Mouse (Mus musculus) liver, embryonic 16.5 days (tissue): Measurements from ENCODE around the gene Col6a3. TPM values are rescaled to one million over a fixed set of nuclear protein-coding genes. Genes with fewer than 3 reads are reported as not detected.

Experiments used
- ATAC-seq: fragments of 200-750 bp; cut with Nextera tagmentation; 2 replicates; pipeline ENCODE4 v1.8.0; 2017; ENCODE audit warnings: low read depth, mild to moderate bottlenecking, moderate number of reproducible peaks, moderate library complexity
- H3K27ac ChIP-seq: fragments of 300-500 bp; sonication (generic); 2 replicates; pipeline ENCODE4 v1.5.1; 2014; ENCODE audit warnings: mild to moderate bottlenecking, low read length
- H3K27me3 ChIP-seq: fragments of 300-500 bp; sonication (generic); 2 replicates; pipeline ENCODE4 v1.6.1; 2014; ENCODE audit warnings: low read depth, low read length, mixed read lengths; ENCODE audit not compliant: control insufficient read depth, insufficient read depth
- H3K36me3 ChIP-seq: fragments of 300-500 bp; sonication (generic); 2 replicates; pipeline ENCODE4 v1.6.1; 2014; ENCODE audit warnings: mild to moderate bottlenecking; ENCODE audit not compliant: control insufficient read depth, insufficient read depth
- H3K4me1 ChIP-seq: fragments of 300-500 bp; sonication (generic); 2 replicates; pipeline ENCODE4 v1.6.1; 2014; ENCODE audit warnings: low read depth, low read length, mixed read lengths; ENCODE audit not compliant: control insufficient read depth
- H3K4me2 ChIP-seq: fragments of 300-500 bp; sonication (generic); 2 replicates; pipeline ENCODE4 v1.6.1; 2014; ENCODE audit warnings: low read depth, low read length, mixed read lengths
- H3K4me3 ChIP-seq: fragments of 300-500 bp; sonication (generic); 2 replicates; pipeline ENCODE4 v1.5.1; 2014; ENCODE audit warnings: low read depth, mild to moderate bottlenecking, low read length
- H3K9ac ChIP-seq: fragments of 300-500 bp; sonication (generic); 2 replicates; pipeline ENCODE4 v1.6.1; 2014; ENCODE audit warnings: low read depth, low read length
- H3K9me3 ChIP-seq: fragments of 300-500 bp; sonication (generic); replicated peaks from 2 replicates; pipeline ENCODE4 v1.6.1; 2016; ENCODE audit warnings: low read length; ENCODE audit not compliant: control insufficient read depth
- WGBS: fragments of 180-500 bp; shearing (Covaris S2); extraction: QIAGEN DNeasy Blood & Tissue Kit; methylation state at CpG from one replicate; pipeline ENCODE4 v1.1.7; 2014; ENCODE audit not compliant: insufficient replicate concordance; 5-methylcytosine and 5-hydroxymethylcytosine counted together
- polyA plus RNA-seq: library from polyadenylated mRNA; unstranded; fragments of >200 nt; fragmentation: Nextera tagmentation; extraction: Ambion mirVana; gene quantifications from 2 replicates; pipeline ENCODE4 v1.2.1, GENCODE M21; 2015

Gene Col6a3
- polyA plus RNA-seq = 4.0 and 6.8 TPM in 2 replicates

DNA sequence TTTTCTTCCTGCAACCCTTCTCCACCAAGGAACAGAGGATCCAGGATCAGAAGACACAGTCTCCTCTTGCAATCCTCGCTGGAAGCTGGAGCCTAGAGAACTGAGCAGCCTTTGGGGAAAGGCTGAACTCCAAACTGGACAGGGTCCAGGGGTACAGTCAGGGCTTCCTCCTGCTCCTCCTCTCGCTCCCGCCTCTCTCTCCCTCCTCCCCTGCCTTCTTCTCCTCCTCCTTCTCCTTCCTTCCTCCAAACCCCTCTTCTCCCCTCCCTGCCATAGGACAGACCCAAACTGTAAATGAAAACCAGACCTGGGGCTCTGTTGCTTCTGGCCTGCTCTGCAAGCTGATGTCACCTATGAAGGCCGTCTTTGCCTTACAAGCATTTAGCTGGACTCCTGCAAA lies at the start of gene Col6a3:
Gene Col6a3 (minus strand): TSS at position 136 of the 400 bp plus-strand sequence.
- Histone ChIP-seq H3K27ac (no peak within 1 kb of the TSS), H3K27me3 (no peaks in the 10 kb centered on the region), H3K36me3 (no peaks in the 10 kb centered on the region), H3K4me1 (no peaks in the 10 kb centered on the region), H3K9ac (no peak within 1 kb of the TSS), H3K9me3 (no peaks in the 10 kb centered on the region), H3K4me3 (peak within 1 kb of the TSS; percentile 20; the same call in 1 of the 2 replicates), H3K4me2 (no peak within 1 kb of the TSS)
- WGBS = 30% methylated on average over 4 of the region's 4 CpGs
- ATAC-seq = no peak

DNA sequence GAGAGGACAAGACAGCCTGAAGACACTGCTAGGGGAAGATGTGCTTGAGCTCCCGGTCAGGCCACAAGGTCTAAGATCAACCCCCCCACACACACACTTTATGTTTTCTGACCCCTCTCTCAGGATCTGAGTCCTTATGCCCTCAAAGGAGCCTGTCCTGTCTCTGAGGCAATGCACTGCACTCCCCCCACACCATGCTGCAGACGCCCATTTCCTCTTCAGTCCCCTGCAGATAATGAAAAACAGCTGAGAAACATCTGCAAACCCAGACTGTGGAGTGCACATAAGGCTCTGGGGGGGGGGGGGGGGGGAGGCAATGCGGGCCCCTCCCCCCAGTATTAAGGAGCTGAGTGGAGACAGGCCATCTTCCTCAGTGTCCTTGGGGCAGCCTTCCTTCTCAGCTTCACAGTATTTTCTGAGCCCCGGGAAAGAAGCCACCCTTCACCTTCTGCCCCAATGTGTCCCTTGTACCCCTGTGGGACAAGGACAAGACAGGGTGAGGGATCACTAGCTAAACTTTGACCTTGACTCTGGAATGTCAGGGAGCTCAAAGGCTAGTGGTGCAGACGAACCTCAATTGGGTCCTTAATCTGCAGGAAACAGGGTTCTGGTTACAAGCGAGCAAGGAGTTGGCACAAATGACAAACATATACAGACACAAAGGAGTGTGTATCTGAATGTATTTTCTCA lies 42.1 kb upstream of the Col6a3 start:
- ATAC-seq = no peak
- H3K4me3 ChIP-seq = no peak overlapping the region
- no peaks in the 10 kb centered on the region for H3K4me1 ChIP-seq
- WGBS = 30% methylated on average over 6 of the region's 6 CpGs
- H3K36me3 ChIP-seq = no peaks in the 10 kb centered on the region
- H3K27me3 ChIP-seq = no peaks in the 10 kb centered on the region
- no peak overlapping the region for H3K4me2 ChIP-seq
- no peaks in the 10 kb centered on the region for H3K9me3 ChIP-seq
- H3K9ac ChIP-seq = no peak overlapping the region
- no peak overlapping the region for H3K27ac ChIP-seq

DNA sequence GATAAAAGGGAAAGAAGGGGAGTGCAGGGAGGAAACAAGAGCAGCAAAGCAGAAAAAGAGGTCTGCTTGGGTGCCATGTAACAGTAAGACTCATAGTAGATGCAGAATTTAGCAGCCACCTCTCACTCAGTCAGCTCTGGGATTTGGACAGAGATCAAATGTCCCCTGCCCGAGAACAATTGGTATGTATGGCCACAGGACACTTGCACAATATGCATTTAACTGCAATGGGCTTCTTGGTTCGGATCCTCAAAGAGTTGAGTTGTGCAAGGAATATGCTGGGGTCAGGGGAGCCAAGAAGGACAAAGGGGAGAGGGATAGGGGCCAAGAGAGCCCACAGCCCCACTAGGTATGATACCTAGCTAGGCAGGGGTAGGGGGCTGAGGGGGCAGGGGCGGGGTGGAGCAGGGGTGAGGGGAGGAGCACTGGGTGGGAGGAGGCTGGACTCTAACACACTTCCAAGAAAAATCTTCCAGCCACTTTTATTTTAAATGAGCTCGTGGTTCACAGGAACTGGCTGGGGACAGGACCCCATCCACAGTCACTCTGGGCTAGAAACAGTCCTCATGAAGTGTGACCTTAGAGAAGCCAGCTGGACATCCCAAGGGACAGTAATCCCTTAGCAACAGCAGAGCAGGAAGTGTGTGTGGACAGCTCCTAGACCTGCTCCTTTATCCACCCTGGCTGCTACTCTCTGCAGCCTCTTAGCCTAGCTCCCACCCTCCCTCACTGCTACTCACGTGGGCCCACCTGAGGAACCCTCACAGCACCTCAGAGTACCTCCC lies 32.9 kb upstream of the Col6a3 start:
- Histone ChIP-seq H3K9ac (no peak overlapping the region), H3K4me1 (no peaks in the 10 kb centered on the region), H3K27ac (no peak overlapping the region), H3K4me2 (no peak overlapping the region), H3K36me3 (no peaks in the 10 kb centered on the region), H3K9me3 (no peaks in the 10 kb centered on the region), H3K27me3 (no peaks in the 10 kb centered on the region), H3K4me3 (no peak overlapping the region)
- WGBS = 40% methylated on average over 5 of the region's 5 CpGs
- ATAC-seq = no peak

DNA sequence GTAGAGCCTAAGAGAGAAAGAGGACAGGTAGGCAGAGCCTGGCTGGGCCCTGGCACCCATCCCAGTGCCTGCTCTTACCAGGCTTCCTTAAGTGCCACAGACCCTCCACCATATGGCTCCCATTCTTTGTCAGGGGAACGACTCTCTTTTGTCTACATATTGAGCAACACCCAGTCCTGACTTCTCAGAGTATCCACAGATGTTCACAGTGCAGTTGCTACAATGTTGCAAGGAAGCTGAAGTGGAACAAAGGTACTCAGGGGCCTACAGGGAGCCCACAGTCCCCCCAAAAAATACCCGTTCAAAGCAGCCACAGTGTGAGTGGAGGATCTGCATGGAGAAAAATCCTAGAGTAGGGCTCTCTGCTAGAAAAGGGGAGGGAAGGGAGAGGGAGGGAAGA lies 32.2 kb upstream of the Col6a3 start:
- Histone ChIP-seq H3K9ac (no peak overlapping the region), H3K36me3 (no peaks in the 10 kb centered on the region), H3K27me3 (no peaks in the 10 kb centered on the region), H3K4me2 (no peak overlapping the region), H3K4me3 (no peak overlapping the region), H3K9me3 (no peaks in the 10 kb centered on the region), H3K27ac (no peak overlapping the region), H3K4me1 (no peaks in the 10 kb centered on the region)
- no peak for ATAC-seq
- WGBS = 24% methylated on average over 2 of the region's 2 CpGs

DNA sequence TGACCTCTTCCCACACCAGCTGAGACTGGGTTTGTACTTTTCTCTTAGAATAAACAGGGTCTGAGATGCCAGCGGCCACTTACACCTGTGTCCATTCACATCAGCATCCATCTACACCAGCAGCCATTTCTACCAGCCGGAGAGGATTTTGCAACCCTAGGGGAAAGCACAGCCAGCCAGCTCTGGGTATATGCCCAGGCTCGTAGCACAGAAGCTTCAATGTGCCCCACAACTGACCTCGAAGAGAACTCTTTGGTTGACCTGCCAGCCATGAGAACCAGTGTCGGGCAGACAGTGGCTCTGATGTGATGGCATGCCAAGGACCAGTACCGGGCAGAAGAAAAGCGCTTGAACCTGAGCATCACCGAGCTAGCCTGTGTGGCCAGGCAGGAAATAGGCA lies 31.6 kb upstream of the Col6a3 start:
- WGBS = 58% methylated on average over 8 of the region's 8 CpGs
- Histone ChIP-seq H3K36me3 (no peaks in the 10 kb centered on the region), H3K4me1 (no peaks in the 10 kb centered on the region), H3K27ac (no peak overlapping the region), H3K9ac (no peak overlapping the region), H3K27me3 (no peaks in the 10 kb centered on the region), H3K4me3 (no peak overlapping the region), H3K9me3 (no peaks in the 10 kb centered on the region), H3K4me2 (no peak overlapping the region)
- ATAC-seq = no peak

DNA sequence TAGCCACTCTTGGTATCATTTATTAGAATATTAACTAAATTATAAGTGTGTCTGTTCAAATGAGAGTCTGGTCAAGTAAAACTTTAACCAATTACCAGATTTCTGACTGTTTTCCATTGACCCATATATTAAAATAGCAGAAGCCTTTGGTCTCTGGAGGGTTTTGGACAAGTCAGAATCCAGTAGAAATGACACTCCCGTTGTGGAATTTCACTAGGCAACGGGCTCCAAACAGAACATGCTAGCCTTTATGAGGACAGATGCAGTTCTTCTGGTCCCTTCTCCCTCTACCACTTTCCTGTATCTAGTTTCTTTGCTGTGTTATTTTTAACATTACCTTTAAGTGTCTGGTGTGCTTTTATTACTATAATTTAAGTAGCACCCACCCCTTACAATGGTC lies 26.8 kb upstream of the Col6a3 start:
- 58% methylated on average over 2 of the region's 2 CpGs for WGBS
- Histone ChIP-seq H3K9ac (no peak overlapping the region), H3K4me2 (no peak overlapping the region), H3K4me3 (no peak overlapping the region), H3K27ac (no peak overlapping the region), H3K4me1 (no peaks in the 10 kb centered on the region), H3K9me3 (no peaks in the 10 kb centered on the region), H3K36me3 (no peaks in the 10 kb centered on the region), H3K27me3 (no peaks in the 10 kb centered on the region)
- no peak for ATAC-seq

DNA sequence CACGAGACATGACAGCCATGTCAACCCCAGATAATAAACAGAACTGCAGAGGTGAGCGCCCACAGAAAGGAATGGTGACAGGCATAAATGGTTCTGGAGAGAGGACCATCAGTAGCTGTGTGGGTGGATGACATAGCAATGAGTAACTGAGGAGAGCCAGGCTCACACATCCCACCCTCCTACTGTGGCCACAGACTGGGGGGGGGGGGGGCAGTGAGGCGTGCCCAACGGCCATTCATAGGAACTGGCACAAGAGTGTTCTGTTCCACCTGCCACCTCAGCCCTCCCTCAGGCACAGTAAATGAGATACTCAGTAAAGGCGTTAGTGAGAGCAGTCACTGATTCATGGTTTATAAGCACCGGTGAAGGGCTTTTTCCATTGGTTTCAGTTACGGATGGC lies 23.0 kb upstream of the Col6a3 start:
- Histone ChIP-seq H3K27me3 (no peaks in the 10 kb centered on the region), H3K4me2 (no peak overlapping the region), H3K4me1 (no peaks in the 10 kb centered on the region), H3K27ac (no peak overlapping the region), H3K4me3 (no peak overlapping the region), H3K9ac (no peak overlapping the region), H3K9me3 (no peaks in the 10 kb centered on the region), H3K36me3 (no peaks in the 10 kb centered on the region)
- no peak for ATAC-seq
- WGBS = 65% methylated on average over 7 of the region's 7 CpGs

DNA sequence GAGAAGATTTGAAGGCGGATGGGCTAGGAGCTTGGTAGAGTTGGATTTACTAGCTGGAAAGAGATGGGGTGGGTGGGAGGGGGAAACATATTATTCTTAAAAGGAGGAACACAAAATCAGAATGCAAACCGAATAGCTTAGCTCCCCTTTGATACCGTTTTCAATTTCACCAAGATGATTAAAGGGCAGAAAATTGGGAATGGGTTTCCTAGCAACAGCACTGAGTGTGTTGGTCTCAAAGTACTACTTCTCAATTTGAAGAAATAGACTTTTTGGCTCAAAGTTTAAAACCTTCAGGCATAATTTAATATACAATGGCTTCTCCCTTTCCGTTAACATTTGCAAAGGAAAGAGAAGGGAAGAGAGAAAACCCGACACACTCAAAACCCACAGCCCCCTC lies 12.1 kb upstream of the Col6a3 start:
- H3K4me2 ChIP-seq = no peak overlapping the region
- H3K9me3 ChIP-seq = no peaks in the 10 kb centered on the region
- no peak overlapping the region for H3K4me3 ChIP-seq
- no peaks in the 10 kb centered on the region for H3K27me3 ChIP-seq
- 54% methylated on average over 5 of the region's 5 CpGs for WGBS
- H3K9ac ChIP-seq = no peak overlapping the region
- no peak overlapping the region for H3K27ac ChIP-seq
- no peaks in the 10 kb centered on the region for H3K4me1 ChIP-seq
- H3K36me3 ChIP-seq = no peaks in the 10 kb centered on the region
- no peak for ATAC-seq

DNA sequence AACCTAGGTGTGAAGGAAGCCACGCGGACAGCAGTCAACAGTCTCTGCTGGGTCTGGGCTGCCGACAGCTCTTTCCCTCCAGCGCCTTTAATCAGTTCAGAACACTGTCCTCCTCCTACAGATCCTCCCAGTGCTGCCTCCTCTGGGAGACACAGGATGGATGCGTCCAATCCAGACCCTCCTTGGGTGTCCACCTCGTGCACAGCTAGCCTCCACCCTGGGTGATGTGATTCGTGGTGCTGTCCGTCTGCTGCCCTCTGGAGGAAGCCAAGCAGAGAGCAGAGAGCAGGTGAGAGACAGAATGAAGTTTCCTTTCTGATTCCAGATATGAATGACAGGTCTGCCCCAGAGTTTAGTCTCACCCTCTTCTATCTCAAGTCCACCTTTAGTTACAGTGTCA lies 6.1 kb upstream of the Col6a3 start:
- 29% methylated on average over 8 of the region's 8 CpGs for WGBS
- H3K9me3 ChIP-seq = no peaks in the 10 kb centered on the region
- H3K27ac ChIP-seq = no peak overlapping the region
- H3K4me1 ChIP-seq = no peaks in the 10 kb centered on the region
- no peaks in the 10 kb centered on the region for H3K27me3 ChIP-seq
- H3K4me2 ChIP-seq = no peak overlapping the region
- no peak overlapping the region for H3K4me3 ChIP-seq
- no peaks in the 10 kb centered on the region for H3K36me3 ChIP-seq
- no peak overlapping the region for H3K9ac ChIP-seq
- ATAC-seq = no peak
